Mouse (Mus musculus) CD4-positive helper T cell, adult 2 months (primary cell): ENCODE results near the gene Syp.

Experiments used
- DNase-seq: peaks from one replicate; pipeline ENCODE4 v3.0.0-alpha.2; 2012; ENCODE audit warnings: low read depth, missing footprints, low spot score

Syp gene

GRCm38 (mm10) chrX:7662936-7663335 lies 24.7 kb downstream of the Syp start:
- no peak for DNase-seq

DNA sequence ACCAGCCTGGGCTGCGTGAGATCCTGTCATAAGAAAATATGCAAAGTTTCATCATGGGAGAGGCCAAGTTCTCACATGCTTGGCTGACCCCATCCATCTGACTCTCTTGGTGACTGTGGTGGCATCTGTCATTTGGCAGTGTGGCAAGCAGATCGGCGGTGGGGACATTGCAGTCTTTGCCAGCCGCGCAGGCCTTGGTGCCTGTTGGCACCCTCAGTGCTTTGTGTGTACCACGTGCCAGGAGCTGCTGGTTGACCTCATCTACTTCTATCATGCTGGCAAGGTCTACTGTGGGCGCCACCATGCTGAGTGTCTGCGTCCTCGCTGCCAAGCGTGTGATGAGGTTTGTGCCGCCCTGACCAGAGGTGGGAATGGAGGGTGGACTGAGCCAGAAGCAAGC lies 26.5 kb downstream of the Syp start:
- no peak for DNase-seq

DNA sequence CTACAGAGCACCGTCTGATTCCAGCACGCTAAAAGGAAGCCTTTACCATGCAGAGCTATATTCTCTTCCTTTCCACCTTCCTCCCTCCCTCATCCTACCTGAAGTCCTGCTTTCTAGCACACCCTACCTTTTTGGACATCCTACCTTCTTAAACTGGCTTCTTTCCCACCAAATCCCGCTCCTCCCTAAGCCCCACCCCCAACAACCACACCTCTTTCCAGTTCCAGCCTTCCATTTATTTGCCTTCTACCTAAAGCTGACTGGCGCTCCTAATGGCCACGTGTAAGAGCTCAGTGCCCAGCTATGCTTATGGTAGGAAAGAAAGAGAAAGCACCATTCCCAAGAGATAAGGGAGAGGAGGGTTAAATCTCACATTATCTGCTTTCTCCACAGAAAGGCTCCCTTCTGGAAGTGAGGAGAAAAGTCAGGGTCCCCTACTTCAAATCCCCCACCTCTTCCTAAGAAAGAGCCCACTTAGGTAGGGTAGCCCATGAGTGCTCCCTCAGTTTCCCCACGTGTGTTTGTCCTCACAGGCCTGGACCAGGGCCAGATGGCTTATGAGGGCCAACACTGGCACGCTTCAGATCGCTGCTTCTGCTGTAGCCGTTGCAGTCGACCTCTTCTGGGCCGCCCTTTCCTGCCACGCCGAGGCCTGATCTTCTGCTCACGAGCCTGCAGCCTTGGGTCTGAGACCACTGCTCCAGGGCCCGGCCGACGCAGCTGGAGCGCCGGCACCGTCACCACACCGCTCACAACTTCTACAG lies 27.6 kb downstream of the Syp start:
- DNase-seq = no peak

DNA sequence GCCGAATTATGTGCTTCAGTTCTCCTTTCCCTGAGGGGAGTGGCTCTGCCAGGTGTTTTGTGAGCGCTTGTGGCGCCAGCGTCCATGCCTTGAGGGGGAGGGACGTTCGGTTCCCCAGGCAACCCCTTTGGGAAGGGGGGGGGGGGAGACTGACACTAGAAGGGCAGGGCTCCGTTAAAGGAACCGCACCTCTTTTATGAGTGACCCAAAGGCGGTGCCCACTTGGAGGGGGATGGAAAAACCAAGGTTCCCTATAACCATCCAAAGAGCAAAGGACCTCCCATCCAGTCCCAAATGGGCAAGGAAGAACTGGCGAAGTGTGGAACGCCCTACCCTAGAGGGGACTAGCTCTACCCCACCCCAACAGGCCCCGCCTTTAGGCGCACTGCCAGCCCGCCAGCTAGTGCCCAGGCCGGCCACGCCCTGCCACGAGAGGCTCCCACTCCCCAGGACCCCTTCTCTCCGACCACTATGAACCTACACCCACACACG lies 32.2 kb downstream of the Syp start:
- DNase-seq = peak; percentile 66

- peak; percentile 62 for DNase-seq
These were observed 32.8 kb downstream of the Syp start, which contains the start of gene Plp2 for GRCm38 (mm10) chrX:7670921-7671623. Gene Plp2 (minus strand): TSS chrX:7671390.

DNA sequence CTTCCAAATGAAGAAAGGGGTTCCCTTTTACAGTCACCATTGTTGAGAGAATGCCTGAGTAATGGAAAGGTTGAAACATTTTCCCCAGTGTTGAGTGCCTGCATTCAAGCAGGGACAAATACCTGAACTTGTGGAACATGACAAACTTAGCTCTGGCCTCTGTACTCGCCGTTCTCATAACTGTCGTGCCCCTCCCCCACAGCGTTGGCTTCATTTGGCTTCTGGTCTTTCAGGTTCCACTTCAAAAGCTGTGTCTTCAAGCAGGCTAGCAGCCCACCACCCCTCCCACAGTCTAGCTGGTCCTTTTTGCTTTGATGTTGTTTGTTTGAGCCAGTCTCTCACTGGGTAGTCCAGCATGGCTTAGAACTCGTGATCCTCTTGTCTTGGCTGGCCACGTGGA lies 34.5 kb downstream of the Syp start:
- no peak for DNase-seq

DNA sequence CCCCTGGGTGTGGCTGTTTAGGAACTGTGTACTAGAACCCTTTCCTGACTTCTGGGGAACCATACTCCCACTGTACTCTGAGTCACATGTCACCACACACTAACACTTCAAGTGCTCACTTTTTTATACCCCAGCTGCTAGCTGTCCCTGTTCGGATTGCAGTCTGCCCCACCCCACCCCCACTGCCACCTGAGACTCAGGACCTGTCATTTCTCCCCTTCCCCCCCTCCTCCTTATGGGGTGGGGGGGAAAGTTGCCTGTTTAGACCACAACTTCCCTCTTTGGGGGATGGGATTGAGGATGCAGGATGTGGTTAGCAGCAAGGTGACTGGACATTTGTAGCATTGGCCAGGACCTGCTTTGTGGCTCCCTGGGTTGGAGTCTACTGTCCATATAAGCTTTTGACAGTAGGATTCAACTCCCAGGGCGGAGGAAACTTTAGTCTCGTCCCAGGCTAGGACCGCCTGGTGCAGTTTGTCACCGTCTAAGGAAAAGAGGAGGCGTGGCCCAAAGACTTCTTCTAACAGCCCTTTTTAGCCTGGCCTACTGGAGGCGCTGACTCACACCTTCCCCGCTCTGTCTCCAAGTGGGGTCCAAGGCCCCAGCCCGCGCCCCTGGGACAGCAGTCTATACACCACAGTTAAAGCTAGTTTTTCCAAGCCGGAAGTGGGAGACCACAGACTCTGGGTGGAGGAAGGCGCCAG lies 35.5 kb downstream of the Syp start:
- DNase-seq = peak; percentile 48

DNA sequence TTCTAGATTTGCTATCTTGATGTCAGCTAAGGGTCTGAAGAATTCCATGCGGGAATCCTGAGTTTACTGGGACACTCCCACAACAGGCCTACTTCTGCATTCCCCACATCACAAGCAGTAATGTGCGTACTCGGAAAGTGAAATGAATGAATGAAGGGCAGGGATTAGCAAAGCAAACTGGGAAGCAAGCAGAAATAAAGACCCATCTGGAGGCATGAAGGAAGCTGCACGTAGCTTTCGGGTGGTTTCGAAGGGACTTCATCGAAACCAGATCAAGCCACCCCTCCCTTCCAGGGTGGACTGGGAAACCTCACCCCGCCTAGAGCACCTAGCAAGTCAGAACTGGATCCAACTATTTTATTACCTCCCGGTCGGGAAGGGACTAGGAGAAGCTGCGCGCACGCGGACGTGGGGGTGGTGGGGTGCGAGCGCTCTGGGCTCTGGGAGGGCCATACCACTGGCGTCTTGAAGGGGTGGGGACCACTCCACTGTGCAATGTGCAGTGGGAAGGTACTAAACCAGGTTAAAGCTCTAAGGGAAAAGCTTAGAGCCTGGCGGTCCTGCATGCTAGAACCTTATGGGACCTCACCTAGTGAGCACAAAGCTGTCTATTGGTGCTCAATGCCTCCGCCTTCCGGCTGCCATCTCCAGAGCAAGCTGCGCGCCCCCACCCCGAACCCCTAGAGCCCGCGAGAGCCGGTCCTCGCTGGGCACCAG lies 36.2 kb downstream of the Syp start:
- DNase-seq = peak; percentile 30

DNA sequence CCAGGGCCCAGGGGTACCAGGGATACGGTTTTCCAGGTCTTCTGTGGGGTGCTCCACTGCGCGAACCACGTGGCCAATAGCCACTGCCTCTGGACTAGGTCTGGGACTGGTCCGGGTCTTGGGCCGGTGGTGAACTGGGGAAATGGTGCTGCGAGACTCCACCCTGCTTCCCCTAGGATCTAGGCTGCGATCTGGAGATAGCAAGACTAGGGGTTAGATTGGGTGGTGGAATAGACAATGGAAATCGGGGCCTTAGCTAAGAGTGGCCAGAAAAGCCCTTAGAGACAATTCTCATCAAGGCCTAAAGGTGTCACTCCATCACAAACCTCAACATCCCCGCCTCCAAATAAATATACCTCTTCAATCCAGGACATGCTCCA lies 36.7 kb downstream of the Syp start:
- DNase-seq = no peak

- DNase-seq = no peak
These were observed 40.7 kb downstream of the Syp start for GRCm38 (mm10) chrX:7678986-7679385.

DNA sequence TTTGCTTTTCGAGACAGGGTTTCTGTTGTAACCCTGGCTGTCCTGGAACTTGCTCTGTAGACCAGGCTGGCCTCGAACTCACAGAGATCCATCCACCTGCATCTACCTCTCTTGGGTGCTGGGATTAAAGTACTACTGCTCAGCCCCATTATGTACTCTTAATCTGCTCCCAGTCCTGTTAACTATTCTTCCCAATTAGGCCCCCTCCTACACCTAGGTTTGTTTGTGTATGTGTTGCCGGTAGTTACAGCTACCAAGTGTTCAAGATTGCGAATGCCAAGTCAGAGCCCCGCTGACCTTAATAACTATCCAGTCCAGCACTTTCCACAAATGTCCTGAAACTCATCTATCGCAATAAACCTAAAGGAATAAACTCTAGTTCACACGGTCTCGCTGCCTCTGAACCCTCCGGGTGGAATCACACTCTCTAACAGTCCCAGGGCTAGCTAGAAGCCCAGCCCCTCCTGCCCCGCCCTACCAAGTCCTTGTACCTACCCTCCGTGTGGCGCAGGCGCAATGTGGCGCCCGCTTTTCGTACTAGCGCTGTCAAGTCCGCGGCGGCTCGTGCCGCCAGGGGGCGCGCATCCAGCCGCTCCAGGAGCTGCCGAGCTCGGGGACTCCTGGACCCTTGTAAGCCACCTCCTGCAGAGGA lies 41.3 kb downstream of the Syp start:
- peak; percentile 92 for DNase-seq

DNA sequence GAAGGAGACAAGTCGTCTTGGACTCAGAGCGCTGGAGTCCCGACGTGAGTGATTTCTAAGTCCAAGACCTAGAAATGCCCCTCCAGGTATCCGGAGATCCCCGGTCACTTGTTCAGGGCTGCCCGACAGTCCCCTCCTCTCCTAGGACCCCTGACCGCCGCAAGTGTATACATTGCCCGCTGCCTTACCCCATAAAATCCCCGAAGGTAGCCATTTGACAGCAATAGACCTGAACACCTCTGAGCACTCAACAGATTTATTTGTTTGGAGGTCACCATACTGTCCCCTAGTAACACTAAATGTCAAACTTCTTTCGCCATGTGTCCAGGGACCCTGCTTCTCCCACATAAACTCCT lies 41.8 kb downstream of the Syp start:
- no peak for DNase-seq

DNA sequence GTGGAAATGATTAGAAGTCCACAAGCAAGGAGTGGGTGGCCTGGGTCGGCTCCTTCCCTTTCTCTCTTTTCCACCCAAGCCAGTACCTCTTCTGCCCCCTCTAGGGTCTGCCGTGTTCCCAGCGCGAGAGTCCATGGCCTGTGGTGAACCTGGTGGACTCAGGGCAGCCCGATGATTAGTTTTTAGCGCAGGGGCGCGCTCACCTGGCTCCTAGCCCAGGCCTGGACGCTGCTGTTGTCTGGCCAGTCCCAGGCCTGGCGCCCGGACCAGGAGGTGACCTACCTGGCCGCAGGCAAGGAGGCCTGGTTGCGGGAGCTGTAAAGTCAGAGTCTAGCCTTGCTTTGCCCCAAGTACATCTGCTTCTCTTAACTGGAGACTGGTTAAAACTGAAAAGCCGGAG lies 42.6 kb downstream of the Syp start, which contains the start of gene Magix:
Magix (minus strand) TSS at position 388 of the 400 bp plus-strand sequence.
- DNase-seq = no peak

DNA sequence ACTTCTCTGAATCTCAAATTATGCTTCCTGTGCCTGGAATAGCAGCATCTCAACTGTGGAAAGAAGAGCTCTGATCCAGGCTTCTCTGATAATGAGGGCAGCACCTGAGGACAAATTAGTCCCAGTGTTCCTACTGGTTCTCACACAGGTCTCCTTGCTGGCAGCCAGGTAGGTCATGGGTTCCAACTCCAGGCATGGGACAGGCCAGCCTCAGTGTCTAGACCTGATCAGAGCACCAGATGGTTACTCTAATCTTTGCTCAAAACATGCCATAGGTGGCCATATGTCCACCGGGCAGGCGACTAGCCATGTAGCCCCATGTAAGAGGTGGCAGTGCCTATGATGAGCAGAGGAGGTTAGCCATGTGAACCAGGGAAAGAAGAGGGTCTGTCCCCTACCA lies 50.0 kb downstream of the Syp start:
- no peak for DNase-seq

DNA sequence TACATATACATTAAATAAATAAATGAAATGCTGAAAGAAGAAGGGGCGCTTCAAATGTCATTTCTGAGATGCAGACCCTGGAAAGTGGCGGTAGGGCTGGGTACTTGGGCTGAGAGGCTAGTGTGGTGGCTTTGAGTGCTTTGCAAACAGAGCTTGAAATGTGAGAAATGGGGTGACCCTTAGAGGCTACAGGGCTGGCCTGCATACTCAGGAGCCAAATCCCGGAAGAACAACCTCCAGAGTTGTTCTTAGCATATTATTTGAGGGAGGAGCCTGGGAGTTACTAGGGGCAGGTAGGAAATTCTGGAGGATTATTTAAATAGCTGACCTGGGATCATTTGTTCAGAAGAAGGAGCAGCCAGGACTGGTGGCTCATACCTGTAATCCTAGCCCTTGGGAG lies 52.2 kb downstream of the Syp start:
- DNase-seq = no peak

DNA sequence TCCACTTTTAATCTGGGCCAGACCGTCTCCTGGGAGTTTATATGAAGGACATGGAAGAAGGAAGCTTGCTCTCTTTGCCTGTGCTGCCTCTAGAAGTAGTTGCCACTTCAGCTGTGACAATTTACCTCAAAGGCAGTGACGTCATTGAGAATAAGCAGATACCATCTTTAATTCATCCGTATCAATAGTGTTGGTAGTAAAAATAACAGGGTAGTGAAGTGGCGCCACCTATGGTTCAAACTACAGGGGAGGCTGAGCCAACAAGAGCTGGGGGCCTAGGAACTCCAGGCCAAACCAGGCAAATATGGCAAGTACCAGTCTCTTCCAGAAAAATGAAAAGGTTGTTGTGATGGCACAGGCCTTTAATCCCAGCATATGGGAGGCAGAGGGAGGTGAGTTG lies 54.6 kb downstream of the Syp start:
- peak; percentile 81 for DNase-seq

DNA sequence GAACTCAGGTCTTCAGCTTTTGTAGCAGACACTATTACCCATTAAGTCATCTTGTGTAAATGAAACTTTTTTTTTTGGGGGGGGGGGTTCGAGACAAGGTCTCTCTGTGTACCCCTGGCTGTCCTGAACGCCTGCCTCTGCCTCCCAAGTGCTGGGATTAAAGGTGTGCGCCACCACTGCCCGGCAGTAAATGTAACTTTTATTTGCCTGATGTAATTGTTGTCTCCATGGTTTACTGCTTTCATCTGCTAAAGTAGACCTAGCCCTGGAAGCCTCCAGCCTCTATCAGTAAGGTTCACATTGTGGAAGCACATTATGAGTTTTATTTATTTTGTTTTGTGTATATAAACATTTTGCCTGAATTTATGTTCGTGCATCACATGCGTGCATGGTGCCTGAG lies 58.2 kb downstream of the Syp start:
- DNase-seq = no peak

- peak; percentile 93 for DNase-seq
These were observed 58.7 kb downstream of the Syp start, which contains the start of gene Gpkow for GRCm38 (mm10) chrX:7696954-7697381. Gene Gpkow (plus strand): TSS chrX:7697131.
